Mouse (Mus musculus) monocyte, adult 5-6 weeks (primary cell): ENCODE measurements at regions not wholly inside any gene's neighbourhood (a gene's known extent, or its start where the extent isn't known, plus 50 kb on each side); places are given as distances from the start of the nearest gene placed in this dataset.

ENCODE experiments used
- ATAC-seq: fragments of 153-309, 156-312 bp; replicated peaks from 2 replicates; pipeline ENCODE4 v1.8.0; 2017; ENCODE audit warnings: mild to moderate bottlenecking; ENCODE audit not compliant: low TSS enrichment, insufficient number of reproducible peaks, severe bottlenecking, poor library complexity, low FRiP score

- no peak for ATAC-seq
These were observed 374.2 kb upstream of the Fam49b start for GRCm38 (mm10) chr15:64434502-64434901.

- no peak for ATAC-seq
These were observed 374.6 kb upstream of the Fam49b start for GRCm38 (mm10) chr15:64434908-64435307.

- no peak for ATAC-seq
These were observed 372.4 kb upstream of the Gm21798 start for GRCm38 (mm10) chr15:64445076-64445475.

- ATAC-seq: no peak
These were observed 371.0 kb upstream of the Gm21798 start for GRCm38 (mm10) chr15:64446411-64447072.

GRCm38 (mm10) chr15:64447239-64447952 lies 370.1 kb upstream of the Gm21798 start:
- ATAC-seq: no peak; the same call in 1 of the 2 replicates

GRCm38 (mm10) chr15:64448581-64449140 lies 368.8 kb upstream of the Gm21798 start:
- no peak for ATAC-seq

GRCm38 (mm10) chr15:64470743-64471142 lies 346.8 kb upstream of the Gm21798 start:
- ATAC-seq: no peak

- no peak for ATAC-seq
These were observed 345.9 kb upstream of the Gm21798 start for GRCm38 (mm10) chr15:64471597-64471996.

GRCm38 (mm10) chr15:64474236-64474635 lies 343.3 kb upstream of the Gm21798 start:
- no peak for ATAC-seq

- no peak for ATAC-seq
These were observed 340.4 kb upstream of the Gm21798 start for GRCm38 (mm10) chr15:64477131-64477530.

- no peak for ATAC-seq
These were observed 336.9 kb upstream of the Gm21798 start for GRCm38 (mm10) chr15:64480625-64481024.

- ATAC-seq: no peak
These were observed 336.3 kb upstream of the Gm21798 start for GRCm38 (mm10) chr15:64481226-64481625.

- ATAC-seq: no peak
These were observed 334.5 kb upstream of the Gm21798 start for GRCm38 (mm10) chr15:64482960-64483359.

GRCm38 (mm10) chr15:64487801-64488200 lies 329.7 kb upstream of the Gm21798 start:
- ATAC-seq: no peak

- no peak for ATAC-seq
These were observed 316.7 kb upstream of the Gm21798 start for GRCm38 (mm10) chr15:64500783-64501182.

GRCm38 (mm10) chr15:64501479-64501878 lies 316.0 kb upstream of the Gm21798 start:
- ATAC-seq: no peak

- ATAC-seq: no peak
These were observed 312.7 kb upstream of the Gm21798 start for GRCm38 (mm10) chr15:64504751-64505150.

GRCm38 (mm10) chr15:64510649-64511048 lies 306.8 kb upstream of the Gm21798 start:
- ATAC-seq: no peak

- ATAC-seq: no peak
These were observed 306.3 kb upstream of the Gm21798 start for GRCm38 (mm10) chr15:64511176-64511575.

GRCm38 (mm10) chr15:64512615-64513014 lies 304.9 kb upstream of the Gm21798 start:
- no peak for ATAC-seq
